Mouse (Mus musculus): ENCODE data around the gene Ppif.

DNA sequence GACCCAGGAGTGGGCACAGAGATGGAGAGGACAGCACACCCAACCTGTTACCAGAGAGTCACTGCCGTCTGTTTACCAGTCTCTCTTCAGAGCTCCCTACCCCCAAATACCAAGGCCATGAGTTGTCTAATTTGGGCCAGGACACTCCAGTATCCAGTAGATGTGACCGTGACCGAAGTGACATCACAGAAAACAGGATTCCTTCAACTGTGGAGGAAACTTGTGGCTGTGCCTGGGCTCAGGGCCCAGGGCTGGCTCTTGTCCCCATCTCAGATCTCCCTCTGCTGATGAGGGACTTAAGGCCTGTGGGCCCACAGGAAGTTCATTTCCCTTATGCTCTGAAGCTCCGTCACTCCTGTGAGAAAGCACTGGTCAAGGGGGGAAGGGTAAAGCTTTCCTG, 14.5 kb downstream of the Ppif start:
- no peak for TF ChIP-seq EP300 (IDR thresholded peaks at IDR 0.05; ENCODE audit: low read length)
- TF ChIP-seq CTCF (conservative IDR thresholded peaks at IDR 0.05 in 1 of 2, IDR thresholded peaks at IDR 0.05 in 1 of 2; ENCODE audit: low read depth in 2 of 2, low read length in 2 of 2), result no peak
- TF ChIP-seq USF1 (IDR thresholded peaks at IDR 0.05; ENCODE audit: low read depth, low read length), result no peak
- no peak for TF ChIP-seq RCOR1 (conservative IDR thresholded peaks at IDR 0.05; ENCODE audit: low read depth, low read length)
- no peak for TF ChIP-seq CHD1 (IDR thresholded peaks at IDR 0.05; ENCODE audit: low read depth, low read length)
- no peak for TF ChIP-seq MAX (IDR thresholded peaks at IDR 0.05; ENCODE audit: low read length)
- TF ChIP-seq MXI1 (IDR thresholded peaks at IDR 0.05; ENCODE audit: low read depth, low read length), result no peak
- no peak for TF ChIP-seq NELFE (IDR thresholded peaks at IDR 0.05; ENCODE audit: low read depth, low read length)
- TF ChIP-seq POLR2A (IDR thresholded peaks at IDR 0.05; ENCODE audit: low read depth, low read length), result no peak
- TF ChIP-seq HCFC1 (IDR thresholded peaks at IDR 0.05; ENCODE audit: low read depth, low read length), result no peak
- no peak for TF ChIP-seq ZMIZ1 (IDR thresholded peaks at IDR 0.05; ENCODE audit: low read depth, low read length)
